Mouse (Mus musculus) intestine, embryonic 14.5 days (tissue): Measurements from ENCODE around the gene Spaca6. TPM values are rescaled to one million over a fixed set of nuclear protein-coding genes. Genes with fewer than 3 reads are reported as not detected.
A peak's percentile ranks its signal among the peaks of the same experiment; 100 is the strongest.

ENCODE experiments used
- ATAC-seq: fragments of 200-750 bp; cut with Nextera tagmentation; replicated peaks from 2 replicates; pipeline ENCODE4 v1.8.0; 2017; ENCODE audit warnings: low read depth, moderate number of reproducible peaks, moderate TSS enrichment, moderate library complexity; ENCODE audit not compliant: low FRiP score, low TSS enrichment
- DNase-seq: peaks from one replicate; pipeline ENCODE4 v3.0.0-alpha.2; 2018; ENCODE audit warnings: low spot score
- H3K27ac ChIP-seq: fragments of 300-500 bp; sonication (generic); 2 replicates; pipeline ENCODE4 v1.5.1; 2014; ENCODE audit warnings: low read depth, mild to moderate bottlenecking, control low read depth
- H3K27me3 ChIP-seq: fragments of 300-500 bp; sonication (generic); replicated peaks from 2 replicates; pipeline ENCODE4 v1.6.1; 2014; ENCODE audit warnings: low read length, control low read depth; ENCODE audit not compliant: control insufficient read depth, insufficient read depth
- H3K36me3 ChIP-seq: fragments of 300-500 bp; sonication (generic); 2 replicates; pipeline ENCODE4 v1.6.1; 2014; ENCODE audit warnings: low read length, control low read depth; ENCODE audit not compliant: control insufficient read depth, insufficient read depth
- H3K4me1 ChIP-seq: fragments of 300-500 bp; sonication (generic); replicated peaks from 2 replicates; pipeline ENCODE4 v1.6.1; 2014; ENCODE audit warnings: low read length, control low read depth, mixed read lengths; ENCODE audit not compliant: control insufficient read depth, insufficient read depth
- H3K4me2 ChIP-seq: fragments of 300-500 bp; sonication (generic); 2 replicates; pipeline ENCODE4 v1.6.1; 2014; ENCODE audit warnings: low read length
- H3K4me3 ChIP-seq: fragments of 300-500 bp; sonication (generic); 2 replicates; pipeline ENCODE4 v1.5.1; 2014; ENCODE audit warnings: low read depth, low read length, control low read depth, mixed read lengths
- H3K9ac ChIP-seq: fragments of 300-500 bp; sonication (generic); 2 replicates; pipeline ENCODE4 v1.6.1; 2014; ENCODE audit warnings: mild to moderate bottlenecking, low read length
- H3K9me3 ChIP-seq: fragments of 300-500 bp; sonication (generic); 2 replicates; pipeline ENCODE4 v1.6.1; 2016; ENCODE audit warnings: low read length, control low read depth; ENCODE audit not compliant: control insufficient read depth
- WGBS: fragments of 180-500 bp; shearing (Covaris S2); extraction: QIAGEN DNeasy Blood & Tissue Kit; methylation state at CpG from one replicate; pipeline ENCODE4 v1.1.7; 2014; 5-methylcytosine and 5-hydroxymethylcytosine counted together
- polyA plus RNA-seq: library from polyadenylated mRNA; unstranded; fragments of >200 nt; fragmentation: Nextera tagmentation; extraction: Ambion mirVana; gene quantifications from 2 replicates; pipeline ENCODE4 v1.2.1, GENCODE M21; 2014

The Spaca6 gene
- polyA plus RNA-seq, 1 experiment from 2014 or later, result 30.3 TPM

DNA sequence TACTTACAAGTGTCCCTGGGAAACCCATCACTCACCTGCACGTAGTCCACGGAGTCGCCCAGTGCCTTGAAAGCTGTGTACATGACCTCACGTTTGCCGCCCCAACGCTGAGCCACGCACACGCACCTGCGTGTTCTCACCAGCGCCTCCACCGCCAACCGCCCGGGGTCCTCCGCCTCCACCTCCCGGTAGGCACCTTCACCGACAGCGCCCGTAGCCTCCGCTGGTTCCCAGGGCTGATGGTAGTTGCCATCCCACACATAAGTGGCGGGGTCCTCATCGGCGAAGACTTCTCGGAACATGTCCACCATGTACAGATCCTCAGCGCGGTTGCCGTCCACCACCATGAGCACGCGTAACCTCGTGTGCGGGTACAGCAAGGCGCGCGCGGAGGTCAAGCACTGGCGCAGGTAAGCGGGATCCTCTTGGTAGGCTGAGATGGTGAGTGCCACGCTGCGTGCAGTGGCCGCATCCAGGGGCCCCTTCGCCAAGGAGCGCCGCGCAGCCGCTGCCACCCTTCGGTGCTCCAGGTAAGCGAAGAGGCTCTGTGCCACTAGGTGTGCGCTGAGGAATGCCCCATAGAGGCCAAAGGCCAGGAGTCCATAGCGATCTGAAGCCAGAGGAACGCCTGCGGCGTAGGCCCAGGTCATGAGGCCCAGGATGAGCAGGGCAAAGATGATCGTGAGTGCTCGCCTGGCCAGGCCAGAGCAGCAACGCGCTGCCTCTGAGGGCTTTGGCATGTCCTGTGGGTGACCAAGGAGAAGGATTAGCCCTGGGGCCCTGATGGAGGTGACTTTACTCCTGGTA is 23.2 kb downstream of the Spaca6 start:
- DNase-seq (no peak), ATAC-seq (peak; percentile 50)
- WGBS, result 26% methylated on average over 55 of the region's 55 CpGs
- H3K4me1 ChIP-seq, result no peaks in the 10 kb centered on the region
- H3K9me3 ChIP-seq, result no peaks in the 10 kb centered on the region
- no peak overlapping the region for H3K9ac ChIP-seq
- H3K27ac ChIP-seq, result no peak overlapping the region
- H3K36me3 ChIP-seq, result peaks cover 3% of the 10 kb centered on the region; the same call in 1 of the 2 replicates
- peak overlapping the region; percentile 30 for H3K4me2 ChIP-seq
- 0 out of 2 replicates have a peak, but pooled peaks cover 8% of the 10 kb centered on the region for H3K27me3 ChIP-seq
- no peak overlapping the region for H3K4me3 ChIP-seq

DNA sequence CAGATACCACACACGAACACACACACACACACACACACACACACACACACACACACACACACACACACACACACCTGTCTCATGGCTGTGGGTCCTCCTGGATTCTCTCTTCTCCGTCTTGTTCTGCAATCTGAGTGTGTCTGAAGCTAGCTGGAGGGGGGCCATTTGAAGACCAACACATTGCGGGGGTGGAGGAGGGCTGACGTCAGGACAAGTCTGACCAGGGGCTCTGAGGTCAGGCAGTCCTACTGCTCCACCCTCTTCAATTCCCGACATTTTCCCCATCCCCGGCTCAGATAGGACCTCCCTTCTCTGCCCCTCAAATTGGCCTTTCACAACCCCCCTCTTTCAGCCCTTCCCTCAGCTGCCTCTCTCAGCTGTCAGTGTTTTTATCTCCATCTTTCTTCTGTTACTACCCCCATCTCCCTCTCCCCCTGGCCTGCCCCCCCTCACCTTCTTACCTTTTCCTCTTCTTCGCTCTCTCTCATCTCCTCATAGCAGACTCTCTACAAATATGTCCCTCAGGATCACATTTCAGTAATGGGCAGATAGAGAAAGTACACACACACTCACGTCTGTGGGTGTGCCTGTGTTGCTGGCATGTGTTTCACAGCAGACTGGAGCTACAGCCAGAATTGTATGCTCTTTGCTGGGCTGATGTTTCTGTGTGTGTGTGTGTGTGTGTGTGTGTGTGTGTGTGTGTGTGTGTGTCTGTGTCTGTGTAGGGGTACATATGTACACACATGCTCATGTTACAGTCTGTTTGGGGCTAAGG is 28.3 kb downstream of the Spaca6 start, which contains the start of gene Has1:
Has1 (minus strand) TSS at position 142 of the 775 bp plus-strand sequence.
- Histone ChIP-seq H3K4me3 (no peak within 1 kb of the TSS), H3K27me3 (no peaks in the 10 kb centered on the region), H3K4me2 (no peak within 1 kb of the TSS), H3K36me3 (peaks cover 3% of the 10 kb centered on the region; the same call in 1 of the 2 replicates), H3K27ac (no peak within 1 kb of the TSS), H3K4me1 (no peaks in the 10 kb centered on the region), H3K9ac (no peak within 1 kb of the TSS), H3K9me3 (no peaks in the 10 kb centered on the region)
- DNase-seq (no peak), ATAC-seq (no peak)
- WGBS, result 51% methylated on average over 8 of the region's 8 CpGs

DNA sequence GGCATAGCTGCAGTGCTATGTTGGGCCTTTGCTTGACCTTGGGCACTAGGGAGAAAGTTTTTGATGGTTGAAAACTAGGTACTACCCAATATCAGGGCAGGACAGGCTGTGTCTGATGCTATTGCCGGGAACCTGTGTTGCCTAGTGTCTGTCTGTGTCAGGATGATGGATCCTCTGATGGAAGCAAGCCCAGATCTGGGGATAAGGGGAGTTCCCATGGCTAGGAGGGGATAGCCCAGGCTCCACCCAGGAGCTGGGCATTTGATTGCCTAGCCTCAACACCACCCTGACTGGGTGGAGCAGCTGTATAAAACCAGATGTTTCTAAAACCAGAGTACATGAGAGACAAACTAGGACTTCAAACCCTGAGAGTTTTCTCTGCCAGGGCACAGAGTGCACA is 29.7 kb downstream of the Spaca6 start:
- Histone ChIP-seq H3K36me3 (peaks cover 3% of the 10 kb centered on the region; the same call in 1 of the 2 replicates), H3K27ac (no peak overlapping the region), H3K27me3 (no peaks in the 10 kb centered on the region), H3K9ac (no peak overlapping the region), H3K4me2 (no peak overlapping the region), H3K4me3 (no peak overlapping the region), H3K4me1 (no peaks in the 10 kb centered on the region), H3K9me3 (no peaks in the 10 kb centered on the region)
- 79% methylated on average over 1 of the region's 1 CpGs for WGBS
- DNase-seq (no peak), ATAC-seq (no peak)

- 57% methylated on average over 1 of the region's 1 CpGs for WGBS
- no peaks in the 10 kb centered on the region for H3K9me3 ChIP-seq
- DNase-seq, result no peak
- peaks cover 2% of the 10 kb centered on the region; the same call in 1 of the 2 replicates for H3K36me3 ChIP-seq
- H3K27ac ChIP-seq, result no peak overlapping the region
- ATAC-seq, result no peak
- H3K4me1 ChIP-seq, result no peaks in the 10 kb centered on the region
- H3K4me3 ChIP-seq, result no peak overlapping the region
- no peaks in the 10 kb centered on the region for H3K27me3 ChIP-seq
- H3K4me2 ChIP-seq, result no peak overlapping the region
- H3K9ac ChIP-seq, result no peak overlapping the region
Measured at GRCm38 (mm10) chr17:17857446-17857845, 30.5 kb downstream of the Spaca6 start.

DNA sequence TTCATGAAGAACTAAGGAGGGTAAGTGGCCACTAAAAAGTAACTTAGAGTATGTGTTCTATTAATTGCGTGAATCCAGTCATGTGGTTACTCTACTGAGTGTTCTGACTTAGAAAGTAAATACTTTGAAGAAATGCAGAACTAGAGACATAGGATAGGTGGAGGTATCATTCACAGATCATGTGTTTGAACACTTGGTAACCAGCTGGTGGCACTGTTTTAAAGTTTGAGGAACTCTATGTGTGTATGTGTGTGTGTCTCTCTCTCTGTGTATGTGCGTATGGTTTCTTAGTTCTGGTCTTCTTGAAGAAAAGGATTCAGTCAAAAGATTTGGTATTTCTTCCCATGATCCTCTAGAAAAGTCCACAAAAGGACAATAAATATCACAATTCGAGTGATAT is 33.2 kb downstream of the Spaca6 start:
- no peak for ATAC-seq
- peaks cover 10% of the 10 kb centered on the region; the same call in 1 of the 2 replicates for H3K36me3 ChIP-seq
- H3K4me2 ChIP-seq, result no peak overlapping the region
- H3K9me3 ChIP-seq, result no peaks in the 10 kb centered on the region
- no peak overlapping the region for H3K4me3 ChIP-seq
- H3K27me3 ChIP-seq, result no peaks in the 10 kb centered on the region
- DNase-seq, result no peak
- 87% methylated on average over 3 of the region's 3 CpGs for WGBS
- H3K4me1 ChIP-seq, result no peaks in the 10 kb centered on the region
- H3K27ac ChIP-seq, result no peak overlapping the region
- H3K9ac ChIP-seq, result no peak overlapping the region

- peaks cover 22% of the 10 kb centered on the region; the same call in 1 of the 2 replicates for H3K36me3 ChIP-seq
- WGBS, result 65% methylated on average over 1 of the region's 1 CpGs
- H3K4me2 ChIP-seq, result no peak overlapping the region
- no peaks in the 10 kb centered on the region for H3K9me3 ChIP-seq
- H3K9ac ChIP-seq, result no peak overlapping the region
- H3K27ac ChIP-seq, result no peak overlapping the region
- no peak for DNase-seq
- H3K27me3 ChIP-seq, result no peaks in the 10 kb centered on the region
- no peaks in the 10 kb centered on the region for H3K4me1 ChIP-seq
- H3K4me3 ChIP-seq, result no peak overlapping the region
- no peak for ATAC-seq
Measured at GRCm38 (mm10) chr17:17862360-17862759, 35.4 kb downstream of the Spaca6 start.

DNA sequence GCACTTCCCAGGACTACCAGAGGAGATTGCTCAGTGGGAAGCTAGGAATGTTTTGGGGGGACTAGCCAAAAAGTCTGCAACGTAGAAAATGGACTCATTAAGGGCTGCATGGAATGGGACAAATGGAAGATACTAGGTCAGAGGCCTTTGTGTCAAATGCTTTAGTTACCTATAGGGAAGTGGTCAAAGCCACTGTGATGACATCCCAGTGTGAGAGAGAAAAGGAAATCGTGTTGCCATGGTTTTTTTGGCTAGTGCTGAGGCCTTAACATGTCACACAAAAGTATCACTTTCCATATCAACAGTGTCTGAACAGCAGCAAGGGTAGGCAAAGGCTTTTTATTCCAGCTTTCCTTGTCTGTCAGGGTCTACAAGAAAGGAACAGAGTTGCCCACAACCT is 38.2 kb downstream of the Spaca6 start:
- Histone ChIP-seq H3K9ac (no peak overlapping the region), H3K36me3 (peaks cover 22% of the 10 kb centered on the region; the same call in 1 of the 2 replicates), H3K4me1 (no peaks in the 10 kb centered on the region), H3K4me2 (no peak overlapping the region), H3K27ac (no peak overlapping the region), H3K27me3 (no peaks in the 10 kb centered on the region), H3K9me3 (no peaks in the 10 kb centered on the region), H3K4me3 (no peak overlapping the region)
- 79% methylated on average over 2 of the region's 2 CpGs for WGBS
- DNase-seq (no peak), ATAC-seq (no peak)

GRCm38 (mm10) chr17:17866801-17867469 is 40.0 kb downstream of the Spaca6 start:
- Histone ChIP-seq H3K27ac (no peak overlapping the region), H3K4me2 (no peak overlapping the region), H3K9me3 (no peaks in the 10 kb centered on the region), H3K4me1 (no peaks in the 10 kb centered on the region), H3K9ac (no peak overlapping the region), H3K27me3 (no peaks in the 10 kb centered on the region), H3K36me3 (peaks cover 22% of the 10 kb centered on the region; the same call in 1 of the 2 replicates), H3K4me3 (no peak overlapping the region)
- WGBS, result 83% methylated on average over 11 of the region's 11 CpGs
- no peak for DNase-seq
- no peak for ATAC-seq
